Mouse (Mus musculus): Measurements from ENCODE around the gene Krt77. TPM values are rescaled to one million over a fixed set of nuclear protein-coding genes. Genes with fewer than 3 reads are reported as not detected.

Krt77 gene
- polyA plus RNA-seq (2014; fragmentation: Illumina TruSeq; extraction: RNeasy Lipid Tissue Mini Kit (QIAGEN cat#74804); ENCODE audit: low read depth, low replicate concordance): not detected

GRCm38 (mm10) chr15:101869431-101869830 lies at the start of gene Krt77:
Gene Krt77 (minus strand): TSS chr15:101869705.

DNA sequence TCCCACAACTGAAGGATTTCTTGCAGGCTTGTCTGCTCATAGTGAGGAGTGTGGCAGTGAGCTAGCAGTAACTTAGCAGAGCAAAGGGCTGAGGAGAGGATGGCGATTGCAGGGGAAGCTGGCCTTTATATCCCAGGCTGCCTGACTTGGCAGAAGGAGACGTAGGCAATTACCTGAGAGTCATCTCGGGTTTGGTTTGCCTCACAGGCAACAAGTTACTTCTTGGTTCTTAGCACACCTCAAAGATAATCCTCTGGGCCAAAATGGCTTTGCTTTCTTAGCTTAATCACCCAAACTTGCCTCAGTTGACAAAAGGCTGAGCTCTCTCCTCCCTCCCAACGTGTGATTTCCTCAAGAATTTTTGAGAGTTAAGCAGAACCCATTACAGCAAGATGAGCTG lies 23.3 kb upstream of the Krt77 start, which contains the start of gene Krt76:
Gene Krt76 (minus strand): TSS at position 101 of the 400 bp plus-strand sequence.

DNA sequence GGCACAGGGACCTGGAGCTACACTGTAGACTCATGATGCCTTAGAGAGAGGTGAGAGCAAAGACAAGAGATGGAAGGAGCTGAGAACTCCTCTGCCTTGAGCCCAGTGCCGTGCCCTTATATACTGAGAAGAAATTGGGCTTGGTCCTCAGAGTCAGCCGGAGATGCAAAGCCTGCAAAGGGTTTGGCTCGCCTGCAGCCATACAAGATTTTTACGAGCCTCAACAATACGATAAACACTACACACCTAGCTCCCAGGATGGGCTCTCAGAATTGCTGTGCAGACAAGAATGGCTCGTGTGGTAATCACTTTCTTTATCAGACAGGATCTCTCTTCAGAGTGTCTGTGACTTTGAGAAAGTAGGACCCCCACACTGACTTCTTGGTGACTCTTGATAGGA lies 18.8 kb downstream of the Krt77 start, which contains the start of gene Krt1:
Gene Krt1 (minus strand): TSS at position 101 of the 400 bp plus-strand sequence.

GRCm38 (mm10) chr15:101817875-101818274 lies 51.6 kb downstream of the Krt77 start, which contains the start of gene Krt2:
Gene Krt2 (minus strand): TSS chr15:101818169.

Other genes starting within 250 kb of the Krt77 start
- gene Gm5414, start 241.5 kb downstream of the Krt77 start, polyA plus RNA-seq (2014; fragmentation: Illumina TruSeq; extraction: RNeasy Lipid Tissue Mini Kit (QIAGEN cat#74804); ENCODE audit: low read depth, low replicate concordance): not detected
- not detected for gene Gm5478, start 222.3 kb downstream of the Krt77 start, polyA plus RNA-seq (2014; fragmentation: Illumina TruSeq; extraction: RNeasy Lipid Tissue Mini Kit (QIAGEN cat#74804); ENCODE audit: low read depth, low replicate concordance)
- not detected for gene Krt6b, start 189.4 kb downstream of the Krt77 start, polyA plus RNA-seq (2014; fragmentation: Illumina TruSeq; extraction: RNeasy Lipid Tissue Mini Kit (QIAGEN cat#74804); ENCODE audit: low read depth, low replicate concordance)
- not detected for gene Krt6a, start 175.4 kb downstream of the Krt77 start, polyA plus RNA-seq (2014; fragmentation: Illumina TruSeq; extraction: RNeasy Lipid Tissue Mini Kit (QIAGEN cat#74804); ENCODE audit: low read depth, low replicate concordance)
- gene Krt5, start 156.8 kb downstream of the Krt77 start, polyA plus RNA-seq (2014; fragmentation: Illumina TruSeq; extraction: RNeasy Lipid Tissue Mini Kit (QIAGEN cat#74804); ENCODE audit: low read depth, low replicate concordance): 39.6 TPM
- gene Krt71, start 126.6 kb downstream of the Krt77 start, polyA plus RNA-seq (2014; fragmentation: Illumina TruSeq; extraction: RNeasy Lipid Tissue Mini Kit (QIAGEN cat#74804); ENCODE audit: low read depth, low replicate concordance): not detected
- not detected for gene Krt72, start 83.2 kb downstream of the Krt77 start, polyA plus RNA-seq (2014; fragmentation: Illumina TruSeq; extraction: RNeasy Lipid Tissue Mini Kit (QIAGEN cat#74804); ENCODE audit: low read depth, low replicate concordance)
- gene Krt73, start 67.4 kb downstream of the Krt77 start, polyA plus RNA-seq (2014; fragmentation: Illumina TruSeq; extraction: RNeasy Lipid Tissue Mini Kit (QIAGEN cat#74804); ENCODE audit: low read depth, low replicate concordance): not detected
- gene Krt2, start 51.5 kb downstream of the Krt77 start, polyA plus RNA-seq (2014; fragmentation: Illumina TruSeq; extraction: RNeasy Lipid Tissue Mini Kit (QIAGEN cat#74804); ENCODE audit: low read depth, low replicate concordance): not detected
- not detected for gene Krt1, start 18.9 kb downstream of the Krt77 start, polyA plus RNA-seq (2014; fragmentation: Illumina TruSeq; extraction: RNeasy Lipid Tissue Mini Kit (QIAGEN cat#74804); ENCODE audit: low read depth, low replicate concordance)
- gene Krt76, start 23.2 kb upstream of the Krt77 start, polyA plus RNA-seq (2014; fragmentation: Illumina TruSeq; extraction: RNeasy Lipid Tissue Mini Kit (QIAGEN cat#74804); ENCODE audit: low read depth, low replicate concordance): not detected
- not detected for gene Krt4, start 55.0 kb upstream of the Krt77 start, polyA plus RNA-seq (2014; fragmentation: Illumina TruSeq; extraction: RNeasy Lipid Tissue Mini Kit (QIAGEN cat#74804); ENCODE audit: low read depth, low replicate concordance)
- gene Krt79, start 70.6 kb upstream of the Krt77 start, polyA plus RNA-seq (2014; fragmentation: Illumina TruSeq; extraction: RNeasy Lipid Tissue Mini Kit (QIAGEN cat#74804); ENCODE audit: low read depth, low replicate concordance): 1.6 TPM
- 0.19 TPM for gene Krt78, start 84.6 kb upstream of the Krt77 start, polyA plus RNA-seq (2014; fragmentation: Illumina TruSeq; extraction: RNeasy Lipid Tissue Mini Kit (QIAGEN cat#74804); ENCODE audit: low read depth, low replicate concordance)
- 197 TPM for gene Krt8, start 134.8 kb upstream of the Krt77 start, polyA plus RNA-seq (2014; fragmentation: Illumina TruSeq; extraction: RNeasy Lipid Tissue Mini Kit (QIAGEN cat#74804); ENCODE audit: low read depth, low replicate concordance)
- gene Krt18, start 158.5 kb upstream of the Krt77 start, polyA plus RNA-seq (2014; fragmentation: Illumina TruSeq; extraction: RNeasy Lipid Tissue Mini Kit (QIAGEN cat#74804); ENCODE audit: low read depth, low replicate concordance): 277 TPM
- gene Eif4b, start 204.1 kb upstream of the Krt77 start, polyA plus RNA-seq (2014; fragmentation: Illumina TruSeq; extraction: RNeasy Lipid Tissue Mini Kit (QIAGEN cat#74804); ENCODE audit: low read depth, low replicate concordance): 163 TPM
- gene Tns2, start 230.7 kb upstream of the Krt77 start, polyA plus RNA-seq (2014; fragmentation: Illumina TruSeq; extraction: RNeasy Lipid Tissue Mini Kit (QIAGEN cat#74804); ENCODE audit: low read depth, low replicate concordance): 102 TPM